Mouse (Mus musculus) hindbrain, postnatal 0 days (tissue): Measurements from ENCODE around the gene Ankrd1. TPM values are rescaled to one million over a fixed set of nuclear protein-coding genes. Genes with fewer than 3 reads are reported as not detected.

ENCODE experiments used
- ATAC-seq: fragments of 200-750 bp; cut with Nextera tagmentation; 2 replicates; pipeline ENCODE4 v1.8.0; 2017; ENCODE audit warnings: mild to moderate bottlenecking, moderate TSS enrichment, moderate library complexity
- DNase-seq: peaks from one replicate; pipeline ENCODE4 v3.0.0-alpha.2; 2015; ENCODE audit warnings: low spot score
- H3K27ac ChIP-seq: fragments of 300-500 bp; sonication (generic); 2 replicates; pipeline ENCODE4 v1.5.1; 2014; ENCODE audit warnings: mild to moderate bottlenecking
- H3K27me3 ChIP-seq: fragments of 300-500 bp; sonication (generic); 2 replicates; pipeline ENCODE4 v1.6.1; 2014; ENCODE audit warnings: low read length, mixed read lengths; ENCODE audit not compliant: insufficient read depth
- H3K36me3 ChIP-seq: fragments of 300-500 bp; sonication (generic); 2 replicates; pipeline ENCODE4 v1.6.1; 2014; ENCODE audit warnings: low read length, mixed read lengths; ENCODE audit not compliant: insufficient read depth
- H3K4me1 ChIP-seq: fragments of 300-500 bp; sonication (generic); 2 replicates; pipeline ENCODE4 v1.6.1; 2014; ENCODE audit warnings: antibody characterized with exemption, low read length, mixed read lengths; ENCODE audit not compliant: insufficient read depth
- H3K4me2 ChIP-seq: fragments of 300-500 bp; sonication (generic); 2 replicates; pipeline ENCODE4 v1.6.1; 2014; ENCODE audit warnings: low read depth, mild to moderate bottlenecking, low read length, moderate library complexity, mixed read lengths
- H3K4me3 ChIP-seq: fragments of 300-500 bp; sonication (generic); 2 replicates; pipeline ENCODE4 v1.5.1; 2014; ENCODE audit warnings: low read length
- H3K9ac ChIP-seq: fragments of 300-500 bp; sonication (generic); replicated peaks from 2 replicates; pipeline ENCODE4 v1.6.1; 2014; ENCODE audit warnings: mild to moderate bottlenecking, low read length, moderate library complexity, mixed read lengths
- H3K9me3 ChIP-seq: fragments of 300-500 bp; sonication (generic); 2 replicates; pipeline ENCODE4 v1.6.1; 2016; ENCODE audit warnings: low read length, mixed read lengths
- CTCF ChIP-seq: IDR thresholded peaks from 2 replicates; pipeline ENCODE4 v1.5.1; 2016; ENCODE audit warnings: antibody characterized with exemption, control low read depth, low read depth
- WGBS: fragments of 180-500 bp; shearing (Covaris S2); extraction: QIAGEN DNeasy Blood & Tissue Kit; methylation state at CpG from one replicate; pipeline ENCODE4 v1.1.7; 2014; 5-methylcytosine and 5-hydroxymethylcytosine counted together
- polyA plus RNA-seq: library from polyadenylated mRNA; unstranded; fragments of >200 nt; fragmentation: Nextera tagmentation; extraction: Ambion mirVana; gene quantifications from 2 replicates; pipeline ENCODE4 v1.2.1, GENCODE M21; 2015
- total RNA-seq: library from RNA; depleted of rRNA; stranded (reverse); fragments of >200 nt; gene quantifications from 2 replicates; pipeline ENCODE4 v1.2.3, GENCODE M21; 2014

Gene Ankrd1
- total and polyA plus RNA-seq, 2 experiments from 2014 or later: 0.10 TPM; not detected in 1

GRCm38 (mm10) chr19:36150241-36151007, 30.5 kb upstream of the Ankrd1 start:
- ATAC-seq: peak; percentile 45; the same call in 1 of the 2 replicates
- WGBS: 56% methylated on average over 4 of the region's 4 CpGs
- peak; percentile 28 for DNase-seq

GRCm38 (mm10) chr19:36148578-36148977, 28.7 kb upstream of the Ankrd1 start:
- Histone ChIP-seq H3K36me3 (no peaks in the 10 kb centered on the region), H3K4me2 (no peak overlapping the region), H3K9me3 (no peaks in the 10 kb centered on the region), H3K4me3 (no peak overlapping the region), H3K27me3 (no peaks in the 10 kb centered on the region), H3K9ac (no peak overlapping the region), H3K4me1 (no peaks in the 10 kb centered on the region), H3K27ac (no peak overlapping the region)
- DNase-seq: no peak
- 87% methylated on average over 6 of the region's 6 CpGs for WGBS
- TF ChIP-seq CTCF: 0 out of 2 replicates have a peak, but pooled peaks have one; percentile 13
- ATAC-seq: no peak

More at GRCm38 (mm10) chr19:36150241-36151007, 30.5 kb upstream of the Ankrd1 start:
- Histone ChIP-seq H3K4me1 (no peaks in the 10 kb centered on the region), H3K27ac (no peak overlapping the region), H3K9ac (no peak overlapping the region), H3K27me3 (no peaks in the 10 kb centered on the region), H3K9me3 (no peaks in the 10 kb centered on the region), H3K36me3 (no peaks in the 10 kb centered on the region), H3K4me2 (no peak overlapping the region), H3K4me3 (no peak overlapping the region)
- TF ChIP-seq CTCF: no peak

- 94% methylated on average over 2 of the region's 2 CpGs for WGBS
- Histone ChIP-seq H3K27ac (no peak overlapping the region), H3K9ac (no peak overlapping the region), H3K9me3 (no peaks in the 10 kb centered on the region), H3K27me3 (no peaks in the 10 kb centered on the region), H3K4me3 (no peak overlapping the region), H3K4me1 (no peaks in the 10 kb centered on the region), H3K36me3 (no peaks in the 10 kb centered on the region), H3K4me2 (no peak overlapping the region)
- no peak for TF ChIP-seq CTCF
- ATAC-seq: no peak
- DNase-seq: no peak
Observed at GRCm38 (mm10) chr19:36143571-36143970, 23.7 kb upstream of the Ankrd1 start.

GRCm38 (mm10) chr19:36133731-36134130, 13.8 kb upstream of the Ankrd1 start:
- ATAC-seq: no peak
- DNase-seq: no peak
- WGBS: 36% methylated on average over 5 of the region's 5 CpGs
- TF ChIP-seq CTCF: no peak
- Histone ChIP-seq H3K27me3 (no peaks in the 10 kb centered on the region), H3K4me2 (no peak overlapping the region), H3K4me3 (no peak overlapping the region), H3K36me3 (no peaks in the 10 kb centered on the region), H3K9me3 (no peaks in the 10 kb centered on the region), H3K9ac (no peak overlapping the region), H3K27ac (no peak overlapping the region), H3K4me1 (no peaks in the 10 kb centered on the region)

GRCm38 (mm10) chr19:36133064-36133463, 13.2 kb upstream of the Ankrd1 start:
- Histone ChIP-seq H3K36me3 (no peaks in the 10 kb centered on the region), H3K4me2 (no peak overlapping the region), H3K27me3 (no peaks in the 10 kb centered on the region), H3K4me1 (no peaks in the 10 kb centered on the region), H3K9ac (no peak overlapping the region), H3K9me3 (no peaks in the 10 kb centered on the region), H3K4me3 (no peak overlapping the region), H3K27ac (no peak overlapping the region)
- no peak for TF ChIP-seq CTCF
- DNase-seq: no peak
- ATAC-seq: no peak
- WGBS: 86% methylated on average over 6 of the region's 6 CpGs

- no peak overlapping the region for H3K4me2 ChIP-seq
- no peak overlapping the region for H3K9ac ChIP-seq
- no peaks in the 10 kb centered on the region for H3K36me3 ChIP-seq
- ATAC-seq (no peak), DNase-seq (no peak)
- no peaks in the 10 kb centered on the region for H3K4me1 ChIP-seq
- no peak overlapping the region for H3K27ac ChIP-seq
- WGBS: 74% methylated on average over 6 of the region's 6 CpGs
- TF ChIP-seq CTCF: no peak
- no peaks in the 10 kb centered on the region for H3K27me3 ChIP-seq
- no peak overlapping the region for H3K4me3 ChIP-seq
- H3K9me3 ChIP-seq: no peaks in the 10 kb centered on the region
Observed at GRCm38 (mm10) chr19:36131990-36132389, 12.1 kb upstream of the Ankrd1 start.

GRCm38 (mm10) chr19:36130181-36130580, 10.3 kb upstream of the Ankrd1 start:
- Histone ChIP-seq H3K4me1 (no peaks in the 10 kb centered on the region), H3K4me3 (no peak overlapping the region), H3K9me3 (no peaks in the 10 kb centered on the region), H3K9ac (no peak overlapping the region), H3K36me3 (no peaks in the 10 kb centered on the region), H3K27ac (no peak overlapping the region), H3K4me2 (no peak overlapping the region), H3K27me3 (no peaks in the 10 kb centered on the region)
- no peak for ATAC-seq
- no peak for TF ChIP-seq CTCF
- WGBS: 44% methylated on average over 2 of the region's 2 CpGs
- no peak for DNase-seq
